Mouse (Mus musculus): ENCODE results near the gene Gnb1l.

DNA sequence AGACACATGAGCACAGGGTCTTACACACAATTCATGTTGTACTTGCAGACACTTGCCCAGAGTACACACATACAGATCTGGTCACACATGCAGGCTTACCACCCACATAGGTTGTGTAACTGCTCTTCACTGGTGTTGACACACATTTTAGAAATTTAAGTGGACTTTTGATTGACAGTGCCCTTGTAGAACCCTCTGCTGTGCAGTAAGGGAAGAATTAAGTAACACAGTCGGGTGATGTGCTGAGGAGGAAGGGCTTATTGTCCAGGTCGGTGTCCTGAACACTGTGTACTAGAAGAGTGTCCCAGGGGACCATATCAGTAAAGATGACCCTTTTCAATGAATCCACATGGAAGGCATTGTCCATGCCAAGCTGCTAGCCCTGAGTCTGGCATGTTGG is 95.4 kb downstream of the Gnb1l start:
- TF ChIP-seq CTCF (IDR thresholded peaks at IDR 0.05; ENCODE audit: borderline replicate concordance, insufficient read depth, low read length) = no peak
- no peak for TF ChIP-seq POLR2A (IDR thresholded peaks at IDR 0.05; ENCODE audit: low read depth, low read length)
